Mouse (Mus musculus): ENCODE data around the gene Kif5c. TPM values are rescaled to one million over a fixed set of nuclear protein-coding genes. Genes with fewer than 3 reads are reported as not detected.

The Kif5c gene
- polyA plus RNA-seq, 1 experiment: 8.6 TPM

DNA sequence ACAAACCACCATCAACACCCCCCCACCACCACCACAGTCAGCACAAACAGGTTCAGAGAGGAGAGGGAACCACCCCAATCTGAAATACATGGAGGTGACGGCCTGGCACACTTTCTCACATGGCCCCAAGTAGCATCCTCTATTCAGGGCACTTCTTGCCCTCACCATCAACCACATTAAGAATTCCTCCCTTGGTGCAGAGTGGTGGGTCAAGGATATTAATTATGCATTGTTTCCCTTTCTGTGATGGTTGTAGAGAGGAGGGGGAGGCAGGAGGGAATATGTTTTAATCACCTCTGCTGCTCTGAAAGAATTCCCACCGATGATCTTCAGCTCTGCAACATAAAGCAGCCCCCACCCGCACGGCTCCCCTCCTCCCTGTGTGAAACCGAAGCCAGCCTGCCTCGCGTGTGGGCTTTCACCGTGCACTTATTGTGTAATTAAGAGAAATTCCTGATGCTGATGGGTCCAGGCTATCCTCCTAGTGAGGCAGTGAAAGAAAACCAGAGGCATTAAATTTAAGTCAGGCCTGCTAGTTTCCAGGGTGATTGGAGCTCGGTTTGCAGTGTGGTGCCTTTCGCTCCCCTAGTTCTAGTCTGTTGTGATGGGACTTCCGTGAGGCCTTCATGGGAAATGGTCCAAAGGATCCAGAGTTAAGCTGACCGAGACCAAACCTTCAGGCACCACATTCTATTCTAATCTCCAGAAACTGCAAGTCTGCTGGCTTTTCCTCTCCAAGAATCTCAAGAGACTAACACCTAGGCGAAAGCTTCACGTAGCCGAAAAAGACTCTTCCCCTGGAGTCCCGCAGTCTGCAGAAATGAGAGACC is 60.3 kb downstream of the Kif5c start:
- no peak for TF ChIP-seq POLR2A (IDR thresholded peaks at IDR 0.05; ENCODE audit: low read depth, low read length)
- TF ChIP-seq CTCF (IDR thresholded peaks at IDR 0.05; ENCODE audit: borderline replicate concordance, insufficient read depth, low read length): no peak
- no peak overlapping the region for H3K4me3 ChIP-seq (ENCODE audit: insufficient read depth, low read length)
- no peaks in the 10 kb centered on the region for H3K4me1 ChIP-seq (ENCODE audit: control insufficient read depth, insufficient read depth, low read length)
- no peak overlapping the region for H3K27ac ChIP-seq (ENCODE audit: insufficient read depth, low read length)

DNA sequence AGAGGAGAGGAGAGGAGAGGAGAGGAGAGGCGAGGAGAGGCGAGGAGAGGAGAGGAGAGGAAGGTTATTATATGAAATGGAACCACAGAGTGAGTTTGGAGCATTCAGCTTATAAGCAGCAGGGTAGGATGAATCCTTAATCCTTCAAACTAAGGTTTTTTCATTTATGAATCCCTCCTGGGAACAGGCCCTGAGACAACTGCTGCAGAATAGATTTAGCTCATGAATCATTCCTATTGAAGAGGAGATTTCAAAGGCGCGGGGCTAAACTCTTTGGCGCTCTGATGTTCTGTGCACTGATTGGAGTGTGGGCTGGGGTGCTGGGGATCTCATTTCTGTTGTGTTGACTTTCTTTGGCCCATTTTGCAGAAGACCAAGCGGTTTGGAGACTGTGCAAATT is 63.7 kb downstream of the Kif5c start:
- TF ChIP-seq CTCF (IDR thresholded peaks at IDR 0.05; ENCODE audit: borderline replicate concordance, insufficient read depth, low read length) (no peak), POLR2A (IDR thresholded peaks at IDR 0.05; ENCODE audit: low read depth, low read length) (no peak)
- Histone ChIP-seq H3K4me1 (ENCODE audit: control insufficient read depth, insufficient read depth, low read length) (no peaks in the 10 kb centered on the region), H3K27ac (ENCODE audit: insufficient read depth, low read length) (no peak overlapping the region), H3K4me3 (ENCODE audit: insufficient read depth, low read length) (no peak overlapping the region)

GRCm38 (mm10) chr2:49684808-49685207 is 65.7 kb downstream of the Kif5c start:
- Histone ChIP-seq H3K27ac (ENCODE audit: insufficient read depth, low read length) (no peak overlapping the region), H3K4me1 (ENCODE audit: control insufficient read depth, insufficient read depth, low read length) (no peaks in the 10 kb centered on the region), H3K4me3 (ENCODE audit: insufficient read depth, low read length) (no peak overlapping the region)
- TF ChIP-seq POLR2A (IDR thresholded peaks at IDR 0.05; ENCODE audit: low read depth, low read length) (no peak), CTCF (IDR thresholded peaks at IDR 0.05; ENCODE audit: borderline replicate concordance, insufficient read depth, low read length) (no peak)

- no peak for TF ChIP-seq POLR2A (IDR thresholded peaks at IDR 0.05; ENCODE audit: low read depth, low read length)
- TF ChIP-seq CTCF (IDR thresholded peaks at IDR 0.05; ENCODE audit: borderline replicate concordance, insufficient read depth, low read length): no peak
- Histone ChIP-seq H3K4me3 (ENCODE audit: insufficient read depth, low read length) (no peak overlapping the region), H3K4me1 (ENCODE audit: control insufficient read depth, insufficient read depth, low read length) (no peaks in the 10 kb centered on the region), H3K27ac (ENCODE audit: insufficient read depth, low read length) (no peak overlapping the region)
These were observed 71.3 kb downstream of the Kif5c start for GRCm38 (mm10) chr2:49690421-49690826.

DNA sequence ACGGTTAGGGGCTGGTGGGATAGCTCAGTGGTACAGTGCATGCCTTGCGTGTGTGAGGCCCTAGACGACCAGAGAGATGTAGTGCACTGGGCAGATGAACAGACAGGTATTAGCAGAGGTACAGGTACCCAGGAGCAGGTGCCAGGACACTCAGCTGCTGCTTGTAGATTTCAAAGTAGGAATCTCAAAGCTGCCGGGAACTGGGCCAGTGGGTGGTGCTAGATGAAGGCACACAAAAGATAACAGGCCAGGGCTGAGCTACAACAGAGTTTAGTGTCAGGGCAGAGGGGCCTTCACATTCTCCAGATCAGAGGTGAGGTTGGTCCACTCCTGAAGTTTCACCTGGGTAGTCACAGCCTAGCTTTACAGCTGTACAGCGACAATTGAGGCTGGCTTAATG is 72.3 kb downstream of the Kif5c start:
- H3K27ac ChIP-seq (ENCODE audit: insufficient read depth, low read length): no peak overlapping the region
- no peaks in the 10 kb centered on the region for H3K4me1 ChIP-seq (ENCODE audit: control insufficient read depth, insufficient read depth, low read length)
- H3K4me3 ChIP-seq (ENCODE audit: insufficient read depth, low read length): no peak overlapping the region
- TF ChIP-seq CTCF (IDR thresholded peaks at IDR 0.05; ENCODE audit: borderline replicate concordance, insufficient read depth, low read length): no peak
- TF ChIP-seq POLR2A (IDR thresholded peaks at IDR 0.05; ENCODE audit: low read depth, low read length): no peak

- no peak overlapping the region for H3K27ac ChIP-seq (ENCODE audit: insufficient read depth, low read length)
- H3K4me1 ChIP-seq (ENCODE audit: control insufficient read depth, insufficient read depth, low read length): no peaks in the 10 kb centered on the region
- H3K4me3 ChIP-seq (ENCODE audit: insufficient read depth, low read length): no peak overlapping the region
- no peak for TF ChIP-seq POLR2A (IDR thresholded peaks at IDR 0.05; ENCODE audit: low read depth, low read length)
- no peak for TF ChIP-seq CTCF (IDR thresholded peaks at IDR 0.05; ENCODE audit: borderline replicate concordance, insufficient read depth, low read length)
These were observed 75.6 kb downstream of the Kif5c start for GRCm38 (mm10) chr2:49694727-49695126.

GRCm38 (mm10) chr2:49695461-49695860 is 76.4 kb downstream of the Kif5c start:
- H3K4me1 ChIP-seq (ENCODE audit: control insufficient read depth, insufficient read depth, low read length): no peaks in the 10 kb centered on the region
- no peak overlapping the region for H3K4me3 ChIP-seq (ENCODE audit: insufficient read depth, low read length)
- H3K27ac ChIP-seq (ENCODE audit: insufficient read depth, low read length): no peak overlapping the region
- no peak for TF ChIP-seq POLR2A (IDR thresholded peaks at IDR 0.05; ENCODE audit: low read depth, low read length)
- TF ChIP-seq CTCF (IDR thresholded peaks at IDR 0.05; ENCODE audit: borderline replicate concordance, insufficient read depth, low read length): no peak

DNA sequence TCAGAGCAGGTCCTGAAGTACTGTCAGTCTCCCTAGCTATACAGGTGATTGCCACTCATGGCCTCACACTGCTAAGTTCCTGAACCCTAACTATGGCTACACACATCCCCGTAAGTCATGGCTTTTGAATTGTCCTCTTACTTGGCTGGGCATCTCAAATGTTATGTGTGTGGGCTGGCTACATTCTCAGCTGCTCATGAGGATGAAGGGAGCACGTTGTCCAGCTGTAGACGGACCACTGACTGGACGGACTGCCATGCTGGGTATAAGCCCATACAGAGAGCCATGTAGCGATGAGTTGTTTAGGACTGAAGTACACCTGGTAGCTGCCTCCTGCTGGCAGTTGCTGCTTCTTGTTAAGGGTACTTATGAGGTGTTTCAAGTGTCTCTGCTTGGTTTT is 79.8 kb downstream of the Kif5c start:
- Histone ChIP-seq H3K27ac (ENCODE audit: insufficient read depth, low read length) (no peak overlapping the region), H3K4me1 (ENCODE audit: control insufficient read depth, insufficient read depth, low read length) (no peaks in the 10 kb centered on the region), H3K4me3 (ENCODE audit: insufficient read depth, low read length) (no peak overlapping the region)
- no peak for TF ChIP-seq POLR2A (IDR thresholded peaks at IDR 0.05; ENCODE audit: low read depth, low read length)
- TF ChIP-seq CTCF (IDR thresholded peaks at IDR 0.05; ENCODE audit: borderline replicate concordance, insufficient read depth, low read length): no peak

- H3K4me3 ChIP-seq (ENCODE audit: insufficient read depth, low read length): no peak overlapping the region
- no peaks in the 10 kb centered on the region for H3K4me1 ChIP-seq (ENCODE audit: control insufficient read depth, insufficient read depth, low read length)
- no peak overlapping the region for H3K27ac ChIP-seq (ENCODE audit: insufficient read depth, low read length)
- TF ChIP-seq POLR2A (IDR thresholded peaks at IDR 0.05; ENCODE audit: low read depth, low read length) (no peak), CTCF (IDR thresholded peaks at IDR 0.05; ENCODE audit: borderline replicate concordance, insufficient read depth, low read length) (no peak)
These were observed 81.3 kb downstream of the Kif5c start for GRCm38 (mm10) chr2:49700176-49700971.

DNA sequence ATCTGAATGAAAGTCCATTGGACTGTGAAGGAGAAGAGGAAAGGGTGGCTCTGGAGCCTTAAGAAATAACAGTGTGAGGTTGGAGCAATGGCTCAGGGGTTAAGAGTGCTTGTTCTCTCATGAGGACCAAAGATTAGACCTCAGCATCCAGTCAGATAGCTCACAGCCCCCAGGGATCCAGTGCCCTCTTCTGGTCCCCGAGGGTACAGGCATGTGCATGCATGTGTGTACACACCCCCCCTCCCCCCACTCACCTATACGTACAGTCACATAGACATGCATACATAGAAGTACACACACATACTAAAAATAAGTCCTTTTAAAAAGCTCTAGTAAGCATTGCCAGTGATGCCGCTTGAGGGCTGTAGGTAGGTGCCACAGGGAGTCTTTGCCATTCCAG is 91.1 kb downstream of the Kif5c start:
- Histone ChIP-seq H3K4me3 (ENCODE audit: insufficient read depth, low read length) (no peak overlapping the region), H3K27ac (ENCODE audit: insufficient read depth, low read length) (no peak overlapping the region), H3K4me1 (ENCODE audit: control insufficient read depth, insufficient read depth, low read length) (peaks cover 4% of the 10 kb centered on the region; the same call in 1 of the 2 replicates)
- TF ChIP-seq CTCF (IDR thresholded peaks at IDR 0.05; ENCODE audit: borderline replicate concordance, insufficient read depth, low read length) (peak; percentile 38; the same call in 1 of the 2 replicates), POLR2A (IDR thresholded peaks at IDR 0.05; ENCODE audit: low read depth, low read length) (no peak)
